Mouse (Mus musculus) midbrain, postnatal 0 days (tissue): ENCODE data around the gene Dut. TPM values are rescaled to one million over a fixed set of nuclear protein-coding genes. Genes with fewer than 3 reads are reported as not detected.

ENCODE experiments used
- ATAC-seq: fragments of 200-750 bp; cut with Nextera tagmentation; 2 replicates; pipeline ENCODE4 v1.8.0; 2017; ENCODE audit warnings: moderate number of reproducible peaks, mild to moderate bottlenecking, moderate TSS enrichment, moderate library complexity; ENCODE audit not compliant: low FRiP score
- DNase-seq: peaks from one replicate; pipeline ENCODE4 v3.0.0-alpha.2; 2015; ENCODE audit warnings: low spot score
- H3K27ac ChIP-seq: fragments of 300-500 bp; sonication (generic); 2 replicates; pipeline ENCODE4 v1.5.1; 2014; ENCODE audit warnings: low read depth, mild to moderate bottlenecking, low read length, mixed read lengths
- H3K27me3 ChIP-seq: fragments of 300-500 bp; sonication (generic); 2 replicates; pipeline ENCODE4 v1.6.1; 2014; ENCODE audit warnings: low read length, control low read depth, mixed read lengths; ENCODE audit not compliant: insufficient read depth
- H3K36me3 ChIP-seq: fragments of 300-500 bp; sonication (generic); 2 replicates; pipeline ENCODE4 v1.6.1; 2014; ENCODE audit warnings: low read length, control low read depth, mixed read lengths; ENCODE audit not compliant: insufficient read depth
- H3K4me1 ChIP-seq: fragments of 300-500 bp; sonication (generic); 2 replicates; pipeline ENCODE4 v1.6.1; 2014; ENCODE audit warnings: mild to moderate bottlenecking, control low read depth, antibody characterized with exemption, low read length, mixed read lengths; ENCODE audit not compliant: insufficient read depth
- H3K4me2 ChIP-seq: fragments of 300-500 bp; sonication (generic); 2 replicates; pipeline ENCODE4 v1.6.1; 2014; ENCODE audit warnings: low read depth, mild to moderate bottlenecking, low read length, mixed read lengths; ENCODE audit not compliant: poor library complexity, severe bottlenecking
- H3K4me3 ChIP-seq: fragments of 300-500 bp; sonication (generic); 2 replicates; pipeline ENCODE4 v1.5.1; 2014; ENCODE audit warnings: low read depth, mild to moderate bottlenecking, low read length, moderate library complexity
- H3K9ac ChIP-seq: fragments of 300-500 bp; sonication (generic); replicated peaks from 2 replicates; pipeline ENCODE4 v1.6.1; 2014; ENCODE audit warnings: mild to moderate bottlenecking, low read length, moderate library complexity, mixed read lengths; ENCODE audit not compliant: poor library complexity, severe bottlenecking
- H3K9me3 ChIP-seq: fragments of 300-500 bp; sonication (generic); 2 replicates; pipeline ENCODE4 v1.6.1; 2016; ENCODE audit warnings: low read length, control low read depth
- CTCF ChIP-seq: IDR thresholded peaks from 2 replicates; pipeline ENCODE4 v1.5.1; 2016; ENCODE audit warnings: antibody characterized with exemption, mild to moderate bottlenecking
- WGBS: fragments of 180-500 bp; shearing (Covaris S2); extraction: QIAGEN DNeasy Blood & Tissue Kit; methylation state at CpG from one replicate; pipeline ENCODE4 v1.1.7; 2014; 5-methylcytosine and 5-hydroxymethylcytosine counted together
- polyA plus RNA-seq: library from polyadenylated mRNA; unstranded; fragments of >200 nt; fragmentation: Nextera tagmentation; extraction: Ambion mirVana; gene quantifications from 2 replicates; pipeline ENCODE4 v1.2.1, GENCODE M21; 2015
- total RNA-seq: library from RNA; depleted of rRNA; stranded (reverse); fragments of >200 nt; gene quantifications from 2 replicates; pipeline ENCODE4 v1.2.3, GENCODE M21; 2014

The Dut gene
- total and polyA plus RNA-seq, 2 experiments from 2014 or later: 24.7 to 88.2 TPM

- H3K27me3 ChIP-seq: no peaks in the 10 kb centered on the region
- peak; percentile 75 for TF ChIP-seq CTCF
- no peaks in the 10 kb centered on the region for H3K9me3 ChIP-seq
- ATAC-seq: no peak
- WGBS: 86% methylated on average over 14 of the region's 14 CpGs
- 0 out of 2 replicates have a peak, but pooled peaks cover 11% of the 10 kb centered on the region for H3K36me3 ChIP-seq
- H3K27ac ChIP-seq: no peak overlapping the region
- no peak overlapping the region for H3K9ac ChIP-seq
- no peaks in the 10 kb centered on the region for H3K4me1 ChIP-seq
- H3K4me2 ChIP-seq: no peak overlapping the region
- DNase-seq: peak; percentile 67
- H3K4me3 ChIP-seq: no peak overlapping the region
Measured at GRCm38 (mm10) chr2:125259230-125260120, 12.5 kb downstream of the Dut start.

- WGBS: 92% methylated on average over 2 of the region's 2 CpGs
- Histone ChIP-seq H3K27ac (no peak overlapping the region), H3K4me2 (no peak overlapping the region), H3K4me3 (no peak overlapping the region), H3K9ac (no peak overlapping the region), H3K36me3 (0 out of 2 replicates have a peak, but pooled peaks cover 11% of the 10 kb centered on the region), H3K9me3 (no peaks in the 10 kb centered on the region), H3K4me1 (no peaks in the 10 kb centered on the region), H3K27me3 (no peaks in the 10 kb centered on the region)
- TF ChIP-seq CTCF: no peak
- ATAC-seq: no peak
- no peak for DNase-seq
Measured at GRCm38 (mm10) chr2:125260326-125260725, 13.3 kb downstream of the Dut start.

- Histone ChIP-seq H3K4me3 (no peak overlapping the region), H3K4me2 (no peak overlapping the region), H3K27ac (no peak overlapping the region), H3K4me1 (no peaks in the 10 kb centered on the region), H3K27me3 (no peaks in the 10 kb centered on the region), H3K9ac (no peak overlapping the region), H3K9me3 (no peaks in the 10 kb centered on the region), H3K36me3 (0 out of 2 replicates have a peak, but pooled peaks cover 3% of the 10 kb centered on the region)
- ATAC-seq (peak; percentile 51; the same call in 1 of the 2 replicates), DNase-seq (peak; percentile 84)
- TF ChIP-seq CTCF: peak; percentile 74
- WGBS: 20% methylated on average over 5 of the region's 5 CpGs
Measured at GRCm38 (mm10) chr2:125263056-125263455, 16.1 kb downstream of the Dut start.

- no peak for TF ChIP-seq CTCF
- no peak overlapping the region for H3K4me2 ChIP-seq
- H3K9ac ChIP-seq: no peak overlapping the region
- no peaks in the 10 kb centered on the region for H3K9me3 ChIP-seq
- no peak for ATAC-seq
- peak; percentile 21 for DNase-seq
- no peak overlapping the region for H3K4me3 ChIP-seq
- WGBS: 28% methylated on average over 9 of the region's 9 CpGs
- H3K27me3 ChIP-seq: no peaks in the 10 kb centered on the region
- H3K4me1 ChIP-seq: no peaks in the 10 kb centered on the region
- H3K36me3 ChIP-seq: no peaks in the 10 kb centered on the region
- H3K27ac ChIP-seq: no peak overlapping the region
Measured at GRCm38 (mm10) chr2:125263753-125264152, 16.8 kb downstream of the Dut start.

GRCm38 (mm10) chr2:125268876-125269275, 21.9 kb downstream of the Dut start:
- H3K27me3 ChIP-seq: no peaks in the 10 kb centered on the region
- H3K4me2 ChIP-seq: no peak overlapping the region
- H3K4me1 ChIP-seq: no peaks in the 10 kb centered on the region
- no peaks in the 10 kb centered on the region for H3K36me3 ChIP-seq
- no peak for DNase-seq
- no peak for ATAC-seq
- 76% methylated on average over 1 of the region's 1 CpGs for WGBS
- no peak overlapping the region for H3K9ac ChIP-seq
- H3K4me3 ChIP-seq: no peak overlapping the region
- H3K9me3 ChIP-seq: no peaks in the 10 kb centered on the region
- H3K27ac ChIP-seq: no peak overlapping the region
- no peak for TF ChIP-seq CTCF

GRCm38 (mm10) chr2:125275617-125276016, 28.6 kb downstream of the Dut start:
- ATAC-seq: no peak

More at GRCm38 (mm10) chr2:125275617-125276016, 28.6 kb downstream of the Dut start:
- Histone ChIP-seq H3K27me3 (no peaks in the 10 kb centered on the region), H3K9me3 (no peaks in the 10 kb centered on the region), H3K4me3 (no peak overlapping the region), H3K4me2 (no peak overlapping the region), H3K4me1 (no peaks in the 10 kb centered on the region), H3K36me3 (no peaks in the 10 kb centered on the region), H3K9ac (no peak overlapping the region), H3K27ac (no peak overlapping the region)
- 57% methylated on average over 5 of the region's 5 CpGs for WGBS
- DNase-seq: no peak
- TF ChIP-seq CTCF: no peak
